Mouse (Mus musculus) ES-Bruce4 (cell line): ENCODE data around the gene Tlr9.

Source experiments
- CTCF ChIP-seq: IDR thresholded peaks from one replicate; pipeline ENCODE4 v1.8.1; 2011; ENCODE audit warnings: low read depth, low read length
- EP300 ChIP-seq: IDR thresholded peaks from 2 replicates; pipeline ENCODE4 v1.6.1; 2011; ENCODE audit warnings: low read depth, low read length; ENCODE audit not compliant: insufficient read depth
- POLR2A ChIP-seq: IDR thresholded peaks from one replicate; pipeline ENCODE4 v1.8.1; 2011; ENCODE audit warnings: low read length; ENCODE audit not compliant: insufficient read depth

DNA sequence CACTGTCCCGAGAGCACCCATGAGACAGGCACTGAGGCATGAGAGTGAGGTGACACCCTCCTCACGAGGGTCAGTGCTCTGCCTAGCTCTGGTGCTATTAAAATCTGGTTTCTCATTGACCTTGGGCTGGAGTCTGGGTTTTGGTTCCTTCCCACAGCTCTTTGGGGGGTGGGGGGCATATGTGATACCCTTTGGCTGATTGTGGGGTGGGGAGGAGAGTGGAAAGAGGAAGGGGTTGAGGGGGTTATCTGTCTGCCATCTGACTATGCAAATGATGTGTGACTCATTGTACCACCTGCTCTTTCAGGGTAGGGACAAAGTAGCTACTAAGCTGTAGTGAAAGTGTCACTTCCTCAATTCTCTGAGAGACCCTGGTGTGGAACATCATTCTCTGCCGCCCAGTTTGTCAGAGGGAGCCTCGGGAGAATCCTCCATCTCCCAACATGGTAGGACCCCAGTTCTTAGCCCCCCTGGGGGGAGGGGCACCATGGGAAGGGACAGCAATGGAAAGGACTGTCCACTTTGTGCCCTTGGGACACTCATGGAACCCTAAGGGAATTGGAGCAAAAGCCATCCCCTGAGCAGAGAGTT lies at the start of gene Tlr9:
- no peak for TF ChIP-seq POLR2A
- no peak for TF ChIP-seq CTCF
- no peak for TF ChIP-seq EP300
